Mouse (Mus musculus): ENCODE data around the gene Olfr643. TPM values are rescaled to one million over a fixed set of nuclear protein-coding genes. Genes with fewer than 3 reads are reported as not detected.

Olfr643 gene
- total and polyA plus RNA-seq, 3 experiments: not detected

DNA sequence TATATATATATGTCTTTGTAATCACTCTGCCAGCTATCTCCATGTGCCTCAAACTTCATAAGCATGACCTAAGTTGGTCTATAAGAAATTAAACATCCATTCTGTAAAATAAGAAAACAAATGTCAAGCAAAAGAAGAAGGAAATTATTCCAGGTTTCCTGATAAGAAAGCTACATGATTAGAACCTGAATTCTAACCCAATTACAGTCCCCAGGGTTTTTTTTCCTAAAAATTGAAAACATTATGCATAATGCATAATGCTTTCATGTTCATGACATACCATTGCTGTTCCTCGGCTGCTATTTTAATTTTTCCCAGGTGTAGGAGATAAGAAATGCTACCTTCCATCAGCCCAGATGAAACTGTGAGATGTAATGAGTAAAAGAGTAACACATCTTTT is 51.8 kb downstream of the Olfr643 start, which contains the start of gene Olfr645:
Gene Olfr645 (minus strand): TSS at position 101 of the 400 bp plus-strand sequence.
- Histone ChIP-seq H3K9me3 (replicated peaks) (no peaks in the 10 kb centered on the region), H3K4me3 (ENCODE audit: low read depth, low read length) (no peak within 1 kb of the TSS), H3K27me3 (ENCODE audit: insufficient read depth, low read length) (no peaks in the 10 kb centered on the region), H3K36me3 (replicated peaks) (no peaks in the 10 kb centered on the region), H3K4me1 (ENCODE audit: insufficient read depth, low read depth, low read length) (no peaks in the 10 kb centered on the region)
- no peak for DNase-seq (ENCODE audit: low spot score)
- TF ChIP-seq GATA2 (IDR thresholded peaks at IDR 0.05; ENCODE audit: borderline replicate concordance, low read depth, low read length): no peak
- TF ChIP-seq GATA1 (IDR thresholded peaks at IDR 0.05; ENCODE audit: borderline replicate concordance, low read length): no peak
- no peak for TF ChIP-seq POLR2AphosphoS5 (IDR thresholded peaks at IDR 0.05; ENCODE audit: insufficient replicate concordance, low read depth, low read length)
- no peak for TF ChIP-seq CTCF (IDR thresholded peaks at IDR 0.05; ENCODE audit: low read depth, low read length)
- TF ChIP-seq TAL1 (conservative IDR thresholded peaks at IDR 0.05; ENCODE audit: low read depth, low read length): no peak
- no peak for ATAC-seq (ENCODE audit: extremely low read depth, insufficient number of reproducible peaks, low FRiP score, poor library complexity, severe bottlenecking)

DNA sequence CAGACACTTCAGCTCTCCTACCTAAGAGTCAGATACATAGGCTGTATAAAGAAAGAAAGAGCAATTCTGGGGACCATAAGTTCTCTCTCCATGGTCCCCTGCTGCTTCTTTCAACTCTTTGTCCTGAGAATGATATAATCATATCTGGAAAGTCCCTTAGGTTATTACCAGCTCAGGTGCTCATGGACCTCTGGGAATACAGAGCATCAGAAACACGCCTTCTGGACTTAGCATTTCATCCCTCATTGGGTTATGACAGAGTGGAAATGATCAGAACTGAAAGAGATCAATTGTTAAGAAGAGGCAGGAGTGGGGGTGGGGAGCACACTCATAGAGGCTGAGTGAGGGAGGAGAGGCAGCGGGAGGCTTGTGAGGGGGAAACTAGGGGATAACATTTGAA is 65.4 kb downstream of the Olfr643 start, which contains the start of gene Olfr644:
Gene Olfr644 (minus strand): TSS at position 101 of the 400 bp plus-strand sequence.
- H3K27me3 ChIP-seq (ENCODE audit: insufficient read depth, low read length): no peaks in the 10 kb centered on the region
- H3K4me3 ChIP-seq (ENCODE audit: low read depth, low read length): no peak within 1 kb of the TSS
- no peaks in the 10 kb centered on the region for H3K9me3 ChIP-seq (replicated peaks)
- no peak for TF ChIP-seq CTCF (IDR thresholded peaks at IDR 0.05; ENCODE audit: low read depth, low read length)
- no peak for TF ChIP-seq GATA2 (IDR thresholded peaks at IDR 0.05; ENCODE audit: borderline replicate concordance, low read depth, low read length)
- TF ChIP-seq TAL1 (conservative IDR thresholded peaks at IDR 0.05; ENCODE audit: low read depth, low read length): no peak
- no peak for TF ChIP-seq POLR2AphosphoS5 (IDR thresholded peaks at IDR 0.05; ENCODE audit: insufficient replicate concordance, low read depth, low read length)
- TF ChIP-seq GATA1 (IDR thresholded peaks at IDR 0.05; ENCODE audit: borderline replicate concordance, low read length): no peak
- H3K36me3 ChIP-seq (replicated peaks): no peaks in the 10 kb centered on the region
- DNase-seq (ENCODE audit: low spot score): no peak
- no peak for ATAC-seq (ENCODE audit: extremely low read depth, insufficient number of reproducible peaks, low FRiP score, poor library complexity, severe bottlenecking)
- H3K4me1 ChIP-seq (ENCODE audit: insufficient read depth, low read depth, low read length): no peaks in the 10 kb centered on the region

DNA sequence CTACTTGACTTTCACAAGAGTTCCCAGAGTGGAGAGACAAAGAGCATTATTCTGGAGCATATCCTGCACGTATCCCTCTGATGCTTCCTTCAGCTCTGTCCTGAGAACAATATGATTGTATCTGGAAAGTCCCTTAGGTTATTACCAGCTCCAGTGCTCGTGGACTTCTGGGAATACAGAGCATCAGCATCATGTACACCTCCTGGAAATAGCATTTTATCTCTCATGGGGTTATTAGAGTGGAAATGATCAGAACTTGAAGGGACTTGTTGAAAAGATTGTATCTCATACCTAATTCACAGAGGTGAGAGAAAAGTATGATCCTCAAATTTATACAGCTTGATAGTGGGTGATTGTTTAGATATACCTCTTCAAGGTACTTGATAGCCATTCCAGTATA is 75.9 kb downstream of the Olfr643 start, which contains the start of gene 4930516K23Rik:
Gene 4930516K23Rik (minus strand): TSS at position 101 of the 400 bp plus-strand sequence.
- Histone ChIP-seq H3K4me3 (ENCODE audit: low read depth, low read length) (no peak within 1 kb of the TSS), H3K27me3 (ENCODE audit: insufficient read depth, low read length) (no peaks in the 10 kb centered on the region), H3K9me3 (replicated peaks) (no peaks in the 10 kb centered on the region), H3K36me3 (replicated peaks) (no peaks in the 10 kb centered on the region), H3K4me1 (ENCODE audit: insufficient read depth, low read depth, low read length) (no peaks in the 10 kb centered on the region)
- no peak for DNase-seq (ENCODE audit: low spot score)
- TF ChIP-seq GATA1 (IDR thresholded peaks at IDR 0.05; ENCODE audit: borderline replicate concordance, low read length) (no peak), GATA2 (IDR thresholded peaks at IDR 0.05; ENCODE audit: borderline replicate concordance, low read depth, low read length) (no peak), POLR2AphosphoS5 (IDR thresholded peaks at IDR 0.05; ENCODE audit: insufficient replicate concordance, low read depth, low read length) (no peak), CTCF (IDR thresholded peaks at IDR 0.05; ENCODE audit: low read depth, low read length) (no peak), TAL1 (conservative IDR thresholded peaks at IDR 0.05; ENCODE audit: low read depth, low read length) (no peak)
- no peak for ATAC-seq (ENCODE audit: extremely low read depth, insufficient number of reproducible peaks, low FRiP score, poor library complexity, severe bottlenecking)

DNA sequence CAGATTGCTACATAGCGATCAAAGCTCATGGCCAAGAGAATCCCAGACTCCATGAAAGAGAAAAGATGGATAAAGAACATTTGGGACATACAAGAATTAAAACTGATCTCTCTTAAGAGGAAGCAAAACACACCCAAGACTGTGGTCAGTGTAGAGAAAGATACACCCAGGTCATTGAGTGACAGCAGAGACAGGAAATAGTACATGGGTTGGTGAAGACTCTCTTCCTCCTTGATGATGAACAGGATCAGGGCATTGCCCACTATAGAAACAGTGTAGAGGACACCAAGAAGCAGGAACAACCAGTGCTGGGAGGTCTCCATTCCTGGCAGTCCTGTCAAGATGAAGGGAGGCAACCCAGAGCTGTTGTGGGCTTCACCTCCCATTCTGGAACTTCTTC is 78.0 kb downstream of the Olfr643 start:
- Histone ChIP-seq H3K27me3 (ENCODE audit: insufficient read depth, low read length) (no peaks in the 10 kb centered on the region), H3K36me3 (replicated peaks) (no peaks in the 10 kb centered on the region), H3K9me3 (replicated peaks) (no peaks in the 10 kb centered on the region), H3K4me1 (ENCODE audit: insufficient read depth, low read depth, low read length) (no peaks in the 10 kb centered on the region), H3K4me3 (ENCODE audit: low read depth, low read length) (no peak overlapping the region)
- ATAC-seq (ENCODE audit: extremely low read depth, insufficient number of reproducible peaks, low FRiP score, poor library complexity, severe bottlenecking) (no peak), DNase-seq (ENCODE audit: low spot score) (no peak)
- no peak for TF ChIP-seq TAL1 (conservative IDR thresholded peaks at IDR 0.05; ENCODE audit: low read depth, low read length)
- no peak for TF ChIP-seq CTCF (IDR thresholded peaks at IDR 0.05; ENCODE audit: low read depth, low read length)
- no peak for TF ChIP-seq POLR2AphosphoS5 (IDR thresholded peaks at IDR 0.05; ENCODE audit: insufficient replicate concordance, low read depth, low read length)
- no peak for TF ChIP-seq GATA1 (IDR thresholded peaks at IDR 0.05; ENCODE audit: borderline replicate concordance, low read length)
- TF ChIP-seq GATA2 (IDR thresholded peaks at IDR 0.05; ENCODE audit: borderline replicate concordance, low read depth, low read length): no peak

DNA sequence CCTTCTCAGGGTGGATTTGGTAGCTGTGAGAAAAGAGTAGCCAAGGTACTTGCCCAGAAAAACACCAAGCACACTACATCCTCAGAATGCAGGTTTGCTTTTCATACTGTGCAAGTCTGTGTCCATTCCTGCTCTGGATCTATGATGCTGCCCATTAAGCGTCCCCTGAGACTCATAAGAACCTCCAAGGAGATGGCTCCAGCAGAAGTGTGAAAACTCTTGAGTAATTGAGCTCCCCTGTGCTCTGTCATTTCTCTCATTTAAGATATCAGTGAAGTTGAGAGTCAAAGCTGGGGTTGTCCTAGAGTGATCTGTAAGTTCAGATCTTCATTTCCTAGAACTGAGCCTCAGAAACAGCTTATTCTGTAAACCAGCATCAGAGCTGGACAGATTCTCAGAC is 84.6 kb downstream of the Olfr643 start, which contains the start of gene Olfr642:
Gene Olfr642 (minus strand): TSS at position 101 of the 400 bp plus-strand sequence.
- no peak for TF ChIP-seq POLR2AphosphoS5 (IDR thresholded peaks at IDR 0.05; ENCODE audit: insufficient replicate concordance, low read depth, low read length)
- TF ChIP-seq GATA2 (IDR thresholded peaks at IDR 0.05; ENCODE audit: borderline replicate concordance, low read depth, low read length): no peak
- TF ChIP-seq TAL1 (conservative IDR thresholded peaks at IDR 0.05; ENCODE audit: low read depth, low read length): no peak
- TF ChIP-seq GATA1 (IDR thresholded peaks at IDR 0.05; ENCODE audit: borderline replicate concordance, low read length): no peak
- TF ChIP-seq CTCF (IDR thresholded peaks at IDR 0.05; ENCODE audit: low read depth, low read length): no peak
- Histone ChIP-seq H3K4me3 (ENCODE audit: low read depth, low read length) (no peak within 1 kb of the TSS), H3K36me3 (replicated peaks) (no peaks in the 10 kb centered on the region), H3K4me1 (ENCODE audit: insufficient read depth, low read depth, low read length) (no peaks in the 10 kb centered on the region), H3K9me3 (replicated peaks) (no peaks in the 10 kb centered on the region), H3K27me3 (ENCODE audit: insufficient read depth, low read length) (0 out of 2 replicates have a peak, but pooled peaks cover 4% of the 10 kb centered on the region)
- DNase-seq (ENCODE audit: low spot score) (no peak), ATAC-seq (ENCODE audit: extremely low read depth, insufficient number of reproducible peaks, low FRiP score, poor library complexity, severe bottlenecking) (no peak)

DNA sequence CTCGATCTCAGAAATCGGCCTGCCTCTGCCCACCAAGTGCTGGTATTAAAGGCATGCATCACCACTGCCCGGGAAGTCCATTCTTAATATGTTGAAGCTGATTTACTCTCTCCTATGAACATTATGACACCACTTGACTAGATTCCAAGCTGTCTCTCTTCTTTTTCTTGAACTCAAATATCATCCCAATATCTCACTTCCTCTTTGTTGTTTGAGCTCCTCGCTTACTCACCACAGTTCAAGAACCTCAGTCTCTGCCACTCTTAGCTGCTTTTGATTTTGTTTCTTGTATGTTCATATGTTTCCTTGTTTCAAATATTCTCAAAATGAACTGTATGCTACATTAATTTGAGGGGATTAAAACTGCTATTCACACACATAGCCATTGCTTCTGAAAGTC is 86.5 kb downstream of the Olfr643 start:
- TF ChIP-seq GATA2 (IDR thresholded peaks at IDR 0.05; ENCODE audit: borderline replicate concordance, low read depth, low read length) (no peak), TAL1 (conservative IDR thresholded peaks at IDR 0.05; ENCODE audit: low read depth, low read length) (no peak), POLR2AphosphoS5 (IDR thresholded peaks at IDR 0.05; ENCODE audit: insufficient replicate concordance, low read depth, low read length) (no peak), GATA1 (IDR thresholded peaks at IDR 0.05; ENCODE audit: borderline replicate concordance, low read length) (no peak), CTCF (IDR thresholded peaks at IDR 0.05; ENCODE audit: low read depth, low read length) (no peak)
- Histone ChIP-seq H3K9me3 (replicated peaks) (no peaks in the 10 kb centered on the region), H3K36me3 (replicated peaks) (no peaks in the 10 kb centered on the region), H3K27me3 (ENCODE audit: insufficient read depth, low read length) (0 out of 2 replicates have a peak, but pooled peaks cover 4% of the 10 kb centered on the region), H3K4me3 (ENCODE audit: low read depth, low read length) (no peak overlapping the region), H3K4me1 (ENCODE audit: insufficient read depth, low read depth, low read length) (no peaks in the 10 kb centered on the region)
- no peak for DNase-seq (ENCODE audit: low spot score)
- no peak for ATAC-seq (ENCODE audit: extremely low read depth, insufficient number of reproducible peaks, low FRiP score, poor library complexity, severe bottlenecking)

All from G1E (cell line).